Mouse (Mus musculus): ENCODE measurements at regions not wholly inside any gene's neighbourhood (a gene's known extent, or its start where the extent isn't known, plus 50 kb on each side); places are given as distances from the start of the nearest gene placed in this dataset.

DNA sequence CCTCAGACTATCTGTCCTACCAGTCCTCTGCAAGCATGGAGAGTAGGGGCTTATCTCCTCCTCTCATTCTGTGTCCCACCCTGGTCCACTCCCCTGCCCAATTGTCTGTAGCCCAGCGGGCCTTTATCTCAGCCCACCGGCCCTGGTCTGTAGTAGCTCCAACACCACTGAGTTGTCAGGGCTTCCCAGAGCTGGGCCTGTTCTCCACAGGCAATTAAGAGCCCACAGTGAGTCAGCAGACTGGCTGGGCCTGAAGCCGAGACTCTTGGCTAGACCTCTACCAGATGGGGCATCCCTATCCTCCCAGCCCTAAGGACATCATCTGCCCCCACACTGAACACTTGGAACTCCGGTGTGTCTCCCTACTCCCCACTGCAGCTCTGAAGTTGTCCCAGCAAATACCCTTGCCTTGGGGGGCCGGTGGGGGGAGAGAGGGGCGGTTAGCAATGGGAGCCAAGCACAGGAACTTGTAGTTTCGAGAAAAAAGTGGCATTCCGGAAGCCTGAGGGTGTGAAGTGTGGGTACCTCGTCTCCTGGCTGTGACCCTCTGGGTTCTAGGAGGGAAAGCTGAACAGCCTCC is 64.7 kb upstream of the Dlg1 start:
- no peak for TF ChIP-seq CTCF (IDR thresholded peaks at IDR 0.05; ENCODE audit: low read depth, low read length)
- no peak for TF ChIP-seq GATA2 (IDR thresholded peaks at IDR 0.05; ENCODE audit: borderline replicate concordance, low read depth, low read length)

Measured in G1E (cell line).